Mouse (Mus musculus) gastrocnemius, postnatal 36 days (tissue): ENCODE data around the gene Exd2. TPM values are rescaled to one million over a fixed set of nuclear protein-coding genes. Genes with fewer than 3 reads are reported as not detected.
"Not testable (repeated sequence)": the region's sequence is repeated elsewhere in the genome, so short reads cannot be mapped to it uniquely, and the experiment has no call there.

Source experiments
- DNase-seq, 2 experiments: peaks; one replicate each; pipeline ENCODE4 v3.0.0; 2022
- intact Hi-C: fragments of 180-260 bp; cut with DNase I; formaldehyde crosslinking; loops from one replicate; pipeline ENCODE4 v1.15.1; 2025
- long read RNA-seq, 2 experiments: library from polyadenylated mRNA; stranded (forward); transcript quantifications; one replicate each; pipeline ENCODE4 v2.0.0; 2021
- total RNA-seq, 2 experiments: library from RNA; stranded (reverse); gene quantifications; 2 replicates each; pipeline ENCODE4 v1.2.3; 2021

Gene Exd2
- 10 to 100 TPM; 33.5 to 34.2 TPM for total RNA-seq
- long read RNA-seq, experiment 1, full-length matches to known transcripts: 10 of 22 reads
- long read RNA-seq, experiment 1, partial matches to known transcripts: 0 of 22 reads
- long read RNA-seq, experiment 1, other reads (novel, unspliced or antisense): 12 of 22 reads
- long read RNA-seq, experiment 2, transcript Exd2-201 (9 exons, 3,310 nt): major isoform, 11 of 21 reads
- long read RNA-seq, experiment 2, partial matches to known transcripts: 1 of 21 reads
- long read RNA-seq, experiment 2, other reads (novel, unspliced or antisense): 9 of 21 reads

DNA sequence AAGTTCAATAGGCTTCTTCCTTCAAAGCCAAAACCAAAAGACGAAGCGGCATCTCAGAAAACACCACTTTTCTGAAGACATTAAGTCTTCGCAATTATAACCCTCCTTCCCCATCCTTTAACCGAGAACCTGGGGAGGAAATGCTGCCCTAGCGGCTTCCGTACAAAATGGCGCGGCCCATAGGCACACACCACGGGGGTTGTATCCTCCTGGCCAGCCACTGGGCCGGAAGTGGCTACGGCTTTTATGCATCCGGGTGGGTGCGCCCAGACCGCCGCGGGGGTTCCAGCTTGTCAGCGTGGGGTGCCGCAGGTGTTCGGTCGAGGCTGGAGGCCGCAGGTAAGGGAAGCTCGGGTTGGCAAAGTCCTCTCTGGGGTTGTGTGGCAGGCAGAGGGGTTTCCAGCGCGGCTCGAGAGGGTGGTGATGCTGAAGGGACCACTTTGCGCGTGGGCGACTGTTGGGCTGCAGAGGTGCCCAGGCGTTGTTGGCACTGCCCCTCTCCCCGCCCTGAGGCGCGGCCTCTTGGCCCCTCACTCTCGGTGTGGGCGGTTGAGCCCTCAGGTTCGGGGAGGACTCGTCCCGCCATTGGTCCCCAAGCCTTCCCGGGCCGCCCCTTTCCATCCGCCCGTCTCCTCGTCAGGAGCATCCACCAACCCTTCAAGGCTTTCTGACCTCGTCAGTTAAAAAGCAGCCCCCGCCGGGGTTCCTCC is at the start of gene Exd2:
Exd2 (plus strand) TSS at position 154 of the 710 bp plus-strand sequence.
- DNase-seq: peak; percentile 88 to 89
- intact Hi-C loops: loop anchor here (2.0 kb wide), 1 partner anchor 28 kb away; no protein-coding TSS in a partner anchor

- intact Hi-C loops: no loop called here
- DNase-seq: no peak
These were observed 47.8 kb upstream of the Exd2 start for GRCm38 (mm10) chr12:80415100-80415499.

GRCm38 (mm10) chr12:80427683-80428082 is 35.2 kb upstream of the Exd2 start:
- DNase-seq: no peak
- intact Hi-C loops: no loop called here

DNA sequence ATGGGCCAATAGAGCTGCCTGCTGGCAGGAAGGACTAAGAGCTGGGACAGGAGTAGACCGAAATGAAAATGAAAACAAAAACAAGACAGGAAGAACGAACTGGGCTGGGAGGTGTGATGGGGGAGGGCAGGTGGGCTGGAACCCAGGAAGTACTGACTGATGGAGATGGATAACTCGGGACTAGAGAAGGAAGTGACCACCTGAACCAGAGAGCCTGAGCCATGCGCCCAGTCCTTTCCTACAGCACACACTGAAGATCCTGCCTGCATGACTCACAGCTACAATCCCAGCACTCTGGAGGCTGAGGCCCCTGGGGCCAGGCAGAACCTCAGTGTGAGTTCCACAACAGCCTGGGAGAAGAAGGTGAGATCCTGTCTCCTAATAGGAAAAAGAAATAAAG is 29.6 kb upstream of the Exd2 start:
- DNase-seq: no peak
- intact Hi-C loops: no loop called here

- intact Hi-C loops: loop anchor here (2.0 kb wide), 1 partner anchor 28 kb away; the partner anchor contains the start of gene Exd2
These were observed 28.3 kb upstream of the Exd2 start for GRCm38 (mm10) chr12:80434601-80434960.

DNA sequence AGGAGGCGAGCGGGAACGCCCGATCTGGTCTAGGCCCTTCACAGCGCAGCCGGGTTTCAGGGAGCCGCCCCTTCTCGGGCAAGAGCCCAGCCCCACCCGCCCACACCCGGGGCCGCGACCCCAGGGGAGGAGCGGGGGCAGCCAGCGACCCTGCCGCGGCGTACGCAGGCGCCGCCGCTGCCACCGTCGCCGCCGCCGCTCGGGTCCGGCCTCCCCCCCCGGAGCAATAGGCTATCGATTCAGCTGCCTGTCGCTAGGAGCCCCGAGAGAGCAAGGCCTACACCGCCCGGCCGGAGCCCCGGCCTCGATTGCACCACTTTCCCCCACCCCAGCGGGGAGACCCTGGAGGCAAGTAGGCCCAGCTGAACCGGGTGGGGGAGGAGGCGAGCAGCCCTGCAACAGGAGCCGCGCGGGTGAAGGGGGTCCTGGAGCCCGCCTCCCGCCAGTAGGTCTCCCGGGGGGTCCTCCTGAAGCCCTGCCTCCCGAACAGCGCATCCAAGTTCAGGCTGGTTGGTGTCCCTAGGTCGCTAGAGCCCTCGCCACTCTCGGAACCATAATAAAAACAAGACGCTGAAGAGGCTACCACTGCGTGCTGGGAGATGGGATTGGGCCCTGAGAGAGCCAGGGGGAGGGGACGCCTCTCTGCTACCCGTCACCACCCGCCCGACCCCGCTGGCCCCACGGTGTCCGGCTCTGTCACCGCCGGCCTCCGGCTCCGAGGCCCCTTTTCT is 27.8 kb upstream of the Exd2 start:
- peak; percentile 44 to 73 for DNase-seq
- intact Hi-C loops: loop anchor here (2.0 to 5.0 kb wide), 2 partner anchors 28 to 47 kb away; partner anchors contain the start of gene Exd2

More at GRCm38 (mm10) chr12:80434601-80434960, 28.3 kb upstream of the Exd2 start:
- no peak for DNase-seq

GRCm38 (mm10) chr12:80435887-80436286 is 27.0 kb upstream of the Exd2 start:
- DNase-seq: no peak
- intact Hi-C loops: loop anchor here (2.0 to 5.0 kb wide), 2 partner anchors 27 to 46 kb away; partner anchors contain the start of gene Exd2

GRCm38 (mm10) chr12:80436336-80436976 is 26.4 kb upstream of the Exd2 start, which contains the start of gene Dcaf5:
Gene Dcaf5, minus strand, starts transcription at chr12:80436601.
- peak; percentile 68 to 71 for DNase-seq
- intact Hi-C loops: loop anchor here (5.0 kb wide), 1 partner anchor 46 kb away; no protein-coding TSS in a partner anchor

- intact Hi-C loops: loop anchor here (5.0 kb wide), 1 partner anchor 45 kb away; no protein-coding TSS in a partner anchor
- DNase-seq: no peak
These were observed 25.7 kb upstream of the Exd2 start for GRCm38 (mm10) chr12:80437051-80437675.

GRCm38 (mm10) chr12:80440957-80441356 is 21.9 kb upstream of the Exd2 start:
- no peak for DNase-seq
- intact Hi-C loops: no loop called here

- no peak for DNase-seq
- intact Hi-C loops: no loop called here
These were observed 18.3 kb upstream of the Exd2 start for GRCm38 (mm10) chr12:80444525-80445109.

DNA sequence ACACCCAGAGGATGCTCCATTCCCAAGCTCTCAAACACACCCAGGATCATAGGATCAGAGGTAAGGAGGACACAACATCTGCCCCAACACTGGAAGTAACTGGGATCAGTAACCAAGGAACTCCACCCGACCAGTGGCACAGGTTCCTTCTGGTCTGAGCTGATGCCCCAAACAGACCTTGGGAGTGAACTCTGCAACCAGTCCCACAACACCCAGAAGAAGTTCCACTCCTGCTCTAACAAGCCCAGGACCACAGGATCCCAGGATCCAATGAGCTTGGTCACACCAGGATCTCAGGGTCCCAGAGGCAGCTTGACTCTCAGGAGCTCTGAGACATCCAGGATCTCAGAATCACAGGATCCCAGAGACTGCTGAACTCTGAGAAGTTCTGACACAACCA is 9.4 kb upstream of the Exd2 start:
- intact Hi-C loops: no loop called here
- no peak for DNase-seq

- intact Hi-C loops: no loop called here
- no peak for DNase-seq
These were observed 4.9 kb upstream of the Exd2 start for GRCm38 (mm10) chr12:80458033-80458432.

DNA sequence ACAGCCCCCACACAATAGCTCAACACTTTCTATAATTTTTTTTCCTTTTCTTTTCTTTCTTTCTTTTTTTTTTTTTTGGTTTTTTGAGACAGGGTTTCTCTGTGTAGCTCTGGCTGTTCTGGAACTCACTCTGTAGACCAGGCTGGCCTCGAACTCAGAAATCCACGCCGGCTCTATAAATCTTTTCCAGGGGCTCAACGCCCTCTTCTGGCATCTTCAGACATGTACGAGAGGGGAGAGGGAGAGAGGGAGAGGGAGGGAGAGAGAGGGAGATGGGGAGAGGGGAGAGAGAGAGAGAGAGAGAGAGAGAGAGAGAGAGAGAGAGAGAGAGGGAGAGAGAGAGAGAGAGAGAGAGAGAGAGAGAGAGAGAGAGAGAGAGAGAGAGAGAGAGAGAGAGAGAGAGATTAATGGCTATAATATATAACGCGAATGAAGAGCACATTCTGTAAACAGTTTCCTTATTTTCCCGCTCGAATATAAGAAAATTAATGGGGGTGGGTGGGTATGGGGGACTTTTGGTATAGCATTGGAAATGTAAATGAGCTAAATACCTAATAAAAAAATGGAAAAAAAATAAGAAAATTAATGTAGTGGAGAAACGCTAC is 501 bp upstream of the Exd2 start:
- DNase-seq: not testable (repeated sequence)
- intact Hi-C loops: loop anchor here (2.0 kb wide), 1 partner anchor 28 kb away; no protein-coding TSS in a partner anchor

DNA sequence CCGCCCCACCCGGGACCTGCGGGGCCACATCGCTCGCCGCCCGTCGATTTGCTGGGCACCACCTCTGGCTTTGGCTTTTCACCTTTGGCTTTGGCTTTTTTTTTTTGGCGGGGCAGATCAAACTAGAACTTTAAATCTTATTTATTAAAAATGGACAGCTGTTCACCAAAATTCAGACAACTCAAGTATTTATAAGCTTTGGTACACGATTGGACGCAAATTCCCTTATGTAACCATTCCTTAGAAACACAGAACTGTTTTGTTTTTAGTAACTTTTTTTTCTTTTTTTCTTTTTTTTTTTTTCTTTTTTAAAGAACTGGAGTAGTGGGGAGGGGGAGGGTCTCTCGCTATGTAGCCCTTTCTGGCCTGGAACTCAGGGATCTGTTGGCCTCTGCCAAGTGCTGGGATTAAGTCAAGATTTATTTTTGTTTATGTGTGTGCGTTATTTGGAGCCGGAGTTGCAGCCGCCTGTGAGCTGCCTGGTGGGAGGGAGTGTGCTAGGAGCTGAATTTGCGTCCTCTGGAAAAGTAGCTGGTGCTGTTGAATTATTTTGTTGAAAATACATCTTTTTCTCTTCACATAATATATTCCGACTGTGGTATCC is 873 bp downstream of the Exd2 start:
- intact Hi-C loops: loop anchor here (2.0 kb wide), 1 partner anchor 29 kb away; no protein-coding TSS in a partner anchor
- DNase-seq: peak in 1 of 2 experiments; percentile 7

DNA sequence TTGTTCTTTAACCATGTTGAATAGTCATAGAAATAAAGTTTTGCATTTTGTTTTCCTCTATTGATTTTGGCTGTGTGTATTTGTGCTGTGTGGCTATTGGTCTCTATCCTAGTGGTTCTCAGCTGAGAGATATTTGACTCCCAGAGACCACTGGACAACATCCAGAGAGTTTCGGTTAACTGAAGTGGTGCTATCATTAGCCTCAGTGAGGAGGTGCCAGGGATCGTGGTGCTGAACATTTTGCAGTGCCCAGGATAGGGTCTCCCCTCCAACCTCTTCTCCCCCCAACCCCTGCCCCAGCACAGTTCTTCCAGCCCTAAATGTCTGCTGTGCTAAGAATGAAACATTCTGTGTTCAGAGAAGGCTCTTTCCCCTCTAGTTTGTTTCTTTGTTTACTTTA is 7.3 kb downstream of the Exd2 start:
- intact Hi-C loops: no loop called here
- DNase-seq: no peak

DNA sequence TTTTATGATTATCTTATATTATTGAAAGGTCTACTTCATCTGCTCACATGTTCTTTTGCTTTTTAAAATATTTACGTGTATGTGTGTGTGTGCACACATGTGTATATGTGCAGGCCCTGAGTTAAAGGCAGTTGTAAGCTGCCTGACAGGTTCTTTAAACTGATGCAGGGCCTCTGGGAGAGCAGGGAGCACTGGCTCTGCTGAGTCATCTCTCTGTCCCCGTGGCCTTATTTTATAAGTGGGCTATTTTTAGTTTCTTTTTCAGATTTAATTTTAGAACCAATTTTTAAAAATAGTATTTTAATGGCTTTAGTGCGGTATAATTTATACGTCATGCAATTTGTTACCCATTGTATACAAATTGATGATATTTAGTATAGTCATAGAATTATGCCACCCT is 9.0 kb downstream of the Exd2 start:
- no peak for DNase-seq
- intact Hi-C loops: no loop called here

DNA sequence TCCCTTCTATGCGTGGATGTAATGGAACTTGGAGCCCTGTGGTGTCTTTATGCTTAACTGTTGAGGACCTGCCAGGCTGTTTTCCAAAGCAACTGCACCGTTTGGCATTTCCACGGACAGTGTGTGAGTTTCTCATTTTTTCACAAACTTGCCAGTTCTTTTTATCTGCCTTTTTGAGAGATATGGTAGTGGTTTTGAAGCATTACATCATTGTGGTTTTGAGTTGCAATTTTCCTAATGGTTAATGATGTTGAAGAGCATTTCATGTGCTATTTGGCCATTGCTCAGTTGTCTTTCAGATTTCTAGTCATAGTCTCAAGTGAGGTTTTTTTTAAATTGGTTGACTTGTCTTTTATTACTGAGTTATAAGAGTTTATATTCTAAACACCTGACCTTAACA is 10.8 kb downstream of the Exd2 start:
- DNase-seq: no peak
- intact Hi-C loops: no loop called here
